Mouse (Mus musculus) liver, embryonic 14.5 days (tissue): ENCODE results near the gene Cela3a. TPM values are rescaled to one million over a fixed set of nuclear protein-coding genes. Genes with fewer than 3 reads are reported as not detected.
A peak's percentile ranks its signal among the peaks of the same experiment; 100 is the strongest.

Experiments used
- ATAC-seq: fragments of 200-750 bp; cut with Nextera tagmentation; 2 replicates; pipeline ENCODE4 v1.8.0; 2017; ENCODE audit warnings: moderate number of reproducible peaks, mild to moderate bottlenecking, moderate library complexity; ENCODE audit not compliant: insufficient read depth
- DNase-seq, 3 experiments: peaks; one replicate each; pipeline ENCODE4 v3.0.0-alpha.2; 2012 to 2013; ENCODE audit warnings: low read depth in 3 of 3, low spot score in 3 of 3
- H3K27ac ChIP-seq: fragments of 300-500 bp; sonication (generic); 2 replicates; pipeline ENCODE4 v1.5.1; 2014; ENCODE audit warnings: moderate library complexity, mild to moderate bottlenecking, control low read depth, inconsistent platforms
- H3K27me3 ChIP-seq: fragments of 300-500 bp; sonication (generic); 2 replicates; pipeline ENCODE4 v1.6.1; 2014; ENCODE audit warnings: mild to moderate bottlenecking, low read length, moderate library complexity; ENCODE audit not compliant: control insufficient read depth, insufficient read depth
- H3K36me3 ChIP-seq: fragments of 300-500 bp; sonication (generic); replicated peaks from 2 replicates; pipeline ENCODE4 v1.6.1; 2014; ENCODE audit warnings: low read depth; ENCODE audit not compliant: control insufficient read depth, insufficient read depth
- H3K4me1 ChIP-seq, 2 experiments: fragments of 200-500 bp in 1 of 2; fragments of 300-500 bp in 1 of 2; sonication (generic) in 1 of 2; replicated peaks; 2 replicates each; pipeline ENCODE4 v1.6.1; 2012 to 2014; ENCODE audit warnings: antibody characterized with exemption in 1 of 2, inconsistent platforms in 1 of 2, low read length in 1 of 2; ENCODE audit not compliant: control insufficient read depth in 2 of 2, insufficient read depth in 2 of 2
- H3K4me2 ChIP-seq: fragments of 300-500 bp; sonication (generic); 2 replicates; pipeline ENCODE4 v1.6.1; 2014; ENCODE audit warnings: low read depth, mild to moderate bottlenecking, control low read depth, moderate library complexity
- H3K4me3 ChIP-seq, 2 experiments: fragments of 200-500 bp in 1 of 2; fragments of 300-500 bp in 1 of 2; sonication (generic) in 1 of 2; 2 replicates each; pipeline ENCODE4 v1.5.1; 2012 to 2014; ENCODE audit warnings: low read depth in 2 of 2, low read length in 2 of 2, mild to moderate bottlenecking in 2 of 2, control low read depth in 1 of 2, inconsistent platforms in 1 of 2, moderate library complexity in 1 of 2; ENCODE audit not compliant: insufficient read depth in 1 of 2
- H3K9ac ChIP-seq: fragments of 300-500 bp; sonication (generic); replicated peaks from 2 replicates; pipeline ENCODE4 v1.6.1; 2014; ENCODE audit warnings: mild to moderate bottlenecking, control low read depth, moderate library complexity
- H3K9me3 ChIP-seq: fragments of 300-500 bp; sonication (generic); 2 replicates; pipeline ENCODE4 v1.6.1; 2016; ENCODE audit warnings: low read length, mixed read lengths; ENCODE audit not compliant: control insufficient read depth
- CTCF ChIP-seq: IDR thresholded peaks from 2 replicates; pipeline ENCODE4 v1.5.1; 2016; ENCODE audit warnings: antibody characterized with exemption, low read depth, control low read depth
- EP300 ChIP-seq: IDR thresholded peaks from 2 replicates; pipeline ENCODE4 v1.6.1; 2016; ENCODE audit warnings: antibody characterized with exemption, low read depth
- WGBS: fragments of 180-500 bp; shearing (Covaris S2); extraction: QIAGEN DNeasy Blood & Tissue Kit; methylation state at CpG from one replicate; pipeline ENCODE4 v1.1.7; 2014; ENCODE audit not compliant: insufficient replicate concordance; 5-methylcytosine and 5-hydroxymethylcytosine counted together
- polyA plus RNA-seq, 2 experiments: library from polyadenylated mRNA; depleted of rRNA in 1 of 2; stranded (reverse) in 1 of 2; unstranded in 1 of 2; fragments of >200 nt; fragmentation: Nextera tagmentation in 1 of 2; extraction: Ambion mirVana in 1 of 2; gene quantifications; 2 replicates each; pipeline versions ENCODE4 v1.2.1 to v1.2.3; 2012 to 2014

The Cela3a gene
- polyA plus RNA-seq, 2 experiments: not detected

- peak; percentile 97 for ATAC-seq
- WGBS: under 1% methylated on average over 39 of the region's 44 CpGs
- no peak for TF ChIP-seq CTCF
- no peak for TF ChIP-seq EP300
- Histone ChIP-seq H3K27ac (peak within 1 kb of the TSS; percentile 91), H3K27me3 (no peaks in the 10 kb centered on the region), H3K9ac (peak within 1 kb of the TSS; percentile 100), H3K36me3 (no peaks in the 10 kb centered on the region; the same call in 1 of the 2 replicates), H3K4me1 (peaks cover 12 to 18% of the 10 kb centered on the region in 2 experiments), H3K4me3 (peak within 1 kb of the TSS; percentile 60 to 98), H3K9me3 (no peaks in the 10 kb centered on the region), H3K4me2 (peak within 1 kb of the TSS; percentile 82)
- DNase-seq: peak; percentile 91 to 94 (median 92)
These were observed 51.9 kb downstream of the Cela3a start, which contains the start of gene Cdc42 for GRCm38 (mm10) chr4:137357517-137358254. Cdc42 (minus strand) TSS chr4:137357720.

GRCm38 (mm10) chr4:137356674-137357510, 52.7 kb downstream of the Cela3a start:
- no peak for TF ChIP-seq CTCF
- no peak for TF ChIP-seq EP300
- WGBS: under 1% methylated on average over 82 of the region's 90 CpGs
- Histone ChIP-seq H3K9ac (peak overlapping the region; percentile 100), H3K4me1 (peaks cover 12 to 18% of the 10 kb centered on the region in 2 experiments), H3K4me3 (peak overlapping the region; percentile 60 to 98), H3K27ac (peak overlapping the region; percentile 91), H3K4me2 (peak overlapping the region; percentile 82), H3K27me3 (no peaks in the 10 kb centered on the region), H3K36me3 (no peaks in the 10 kb centered on the region; the same call in 1 of the 2 replicates), H3K9me3 (no peaks in the 10 kb centered on the region)
- ATAC-seq (peak; percentile 80), DNase-seq (peak in 2 of 3 experiments; percentile 36 to 52)

Other genes starting within 250 kb of the Cela3a start
- 0.16 and 0.25 TPM in 2 replicates for gene Wnt4, start 132.3 kb downstream of the Cela3a start, polyA plus RNA-seq (2012; rRNA removed)
- gene Wnt4, start 132.3 kb downstream of the Cela3a start, polyA plus RNA-seq (2014; fragmentation: Nextera tagmentation; extraction: Ambion mirVana): 0.09 and 0.14 TPM in 2 replicates
- 67.7 and 91.6 TPM in 2 replicates for gene Cdc42, start 52.1 kb downstream of the Cela3a start, polyA plus RNA-seq (2012; rRNA removed)
- gene Cdc42, start 52.1 kb downstream of the Cela3a start, polyA plus RNA-seq (2014; fragmentation: Nextera tagmentation; extraction: Ambion mirVana): 259 and 262 TPM in 2 replicates
- gene Cela3b, start 20.7 kb upstream of the Cela3a start, polyA plus RNA-seq (2012; rRNA removed): 0.06 TPM in 2 replicates
- gene Cela3b, start 20.7 kb upstream of the Cela3a start, polyA plus RNA-seq (2014; fragmentation: Nextera tagmentation; extraction: Ambion mirVana): not detected in 2 replicates
- not detected in 2 replicates for gene 1700013G24Rik, start 43.5 kb upstream of the Cela3a start, polyA plus RNA-seq (2012; rRNA removed)
- not detected in 2 replicates for gene 1700013G24Rik, start 43.5 kb upstream of the Cela3a start, polyA plus RNA-seq (2014; fragmentation: Nextera tagmentation; extraction: Ambion mirVana)
- gene Hspg2, start 59.0 kb upstream of the Cela3a start, polyA plus RNA-seq (2012; rRNA removed): 2.4 and 3.3 TPM in 2 replicates
- gene Hspg2, start 59.0 kb upstream of the Cela3a start, polyA plus RNA-seq (2014; fragmentation: Nextera tagmentation; extraction: Ambion mirVana): 4.3 and 5.0 TPM in 2 replicates
- gene Ldlrad2, start 164.8 kb upstream of the Cela3a start, polyA plus RNA-seq (2012; rRNA removed): not detected in 2 replicates
- gene Ldlrad2, start 164.8 kb upstream of the Cela3a start, polyA plus RNA-seq (2014; fragmentation: Nextera tagmentation; extraction: Ambion mirVana): not detected in 2 replicates
- gene Usp48, start 184.0 kb upstream of the Cela3a start, polyA plus RNA-seq (2012; rRNA removed): 20.2 and 27.4 TPM in 2 replicates
- gene Usp48, start 184.0 kb upstream of the Cela3a start, polyA plus RNA-seq (2014; fragmentation: Nextera tagmentation; extraction: Ambion mirVana): 25.9 and 29.6 TPM in 2 replicates